Mouse (Mus musculus) stomach, postnatal 0 days (tissue): Measurements from ENCODE around the gene Sar1b. TPM values are rescaled to one million over a fixed set of nuclear protein-coding genes. Genes with fewer than 3 reads are reported as not detected.

Experiments used
- ATAC-seq: fragments of 200-750 bp; cut with Nextera tagmentation; 2 replicates; pipeline ENCODE4 v1.8.0; 2017; ENCODE audit not compliant: low FRiP score, low TSS enrichment
- DNase-seq: peaks from one replicate; pipeline ENCODE4 v3.0.0-alpha.2; 2016; ENCODE audit warnings: low spot score
- H3K27ac ChIP-seq: fragments of 300-500 bp; sonication (generic); replicated peaks from 2 replicates; pipeline ENCODE4 v1.5.1; 2014; ENCODE audit warnings: mild to moderate bottlenecking, control low read depth
- H3K27me3 ChIP-seq: fragments of 300-500 bp; sonication (generic); 2 replicates; pipeline ENCODE4 v1.6.1; 2014; ENCODE audit warnings: low read length; ENCODE audit not compliant: control insufficient read depth, insufficient read depth
- H3K36me3 ChIP-seq: fragments of 300-500 bp; sonication (generic); 2 replicates; pipeline ENCODE4 v1.6.1; 2014; ENCODE audit warnings: low read length, mixed read lengths; ENCODE audit not compliant: control insufficient read depth, insufficient read depth
- H3K4me1 ChIP-seq: fragments of 300-500 bp; sonication (generic); replicated peaks from 2 replicates; pipeline ENCODE4 v1.6.1; 2014; ENCODE audit warnings: antibody characterized with exemption; ENCODE audit not compliant: control insufficient read depth, insufficient read depth
- H3K4me2 ChIP-seq: fragments of 300-500 bp; sonication (generic); replicated peaks from 2 replicates; pipeline ENCODE4 v1.6.1; 2014; ENCODE audit warnings: low read depth, mild to moderate bottlenecking, control low read depth, moderate library complexity
- H3K4me3 ChIP-seq: fragments of 300-500 bp; sonication (generic); 2 replicates; pipeline ENCODE4 v1.5.1; 2014; ENCODE audit warnings: low read depth, low read length, control low read depth
- H3K9ac ChIP-seq: fragments of 300-500 bp; sonication (generic); 2 replicates; pipeline ENCODE4 v1.6.1; 2014; ENCODE audit warnings: mild to moderate bottlenecking, low read length, control low read depth, mixed read lengths
- H3K9me3 ChIP-seq: fragments of 300-500 bp; sonication (generic); 2 replicates; pipeline ENCODE4 v1.6.1; 2016; ENCODE audit warnings: low read length; ENCODE audit not compliant: control insufficient read depth
- CTCF ChIP-seq: IDR thresholded peaks from 2 replicates; pipeline ENCODE4 v1.5.1; 2016; ENCODE audit warnings: antibody characterized with exemption, low read depth, mild to moderate bottlenecking, moderate library complexity
- EP300 ChIP-seq: optimal IDR thresholded peaks from 2 replicates; pipeline ENCODE3; 2016; ENCODE audit warnings: antibody characterized with exemption
- WGBS: fragments of 180-500 bp; shearing (Covaris S2); extraction: QIAGEN DNeasy Blood & Tissue Kit; methylation state at CpG from one replicate; pipeline ENCODE4 v1.1.7; 2014; 5-methylcytosine and 5-hydroxymethylcytosine counted together
- polyA plus RNA-seq: library from polyadenylated mRNA; unstranded; fragments of >200 nt; fragmentation: Nextera tagmentation; extraction: Ambion mirVana; gene quantifications from 2 replicates; pipeline ENCODE4 v1.2.1, GENCODE M21; 2015

The Sar1b gene
- polyA plus RNA-seq, 1 experiment from 2014 or later, result 169 TPM

DNA sequence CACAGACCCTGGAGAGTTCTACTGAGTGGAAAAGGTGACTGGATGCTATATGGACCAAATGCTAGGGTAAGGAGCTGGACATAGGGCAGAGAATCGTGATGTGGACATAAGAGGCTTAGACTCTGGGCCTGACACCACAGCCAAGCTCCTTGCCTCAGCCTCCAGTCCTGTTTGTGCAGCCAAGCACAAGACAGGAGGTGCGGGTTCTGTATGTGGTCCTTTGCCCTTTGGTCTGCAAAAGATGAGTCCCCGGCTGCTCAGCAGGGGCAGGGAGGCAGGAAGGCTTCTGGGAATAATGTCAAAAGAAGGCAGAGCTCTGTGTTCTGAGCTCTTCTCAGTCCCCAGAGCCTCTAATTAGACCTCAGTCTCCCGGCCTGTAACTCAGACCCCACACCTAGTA lies 55.4 kb downstream of the Sar1b start:
- WGBS, result 90% methylated on average over 4 of the region's 4 CpGs
- H3K4me1 ChIP-seq, result no peaks in the 10 kb centered on the region

GRCm38 (mm10) chr11:51819964-51820363 lies 56.5 kb downstream of the Sar1b start:
- DNase-seq (peak; percentile 35), ATAC-seq (no peak)
- Histone ChIP-seq H3K27ac (no peak overlapping the region), H3K4me1 (no peaks in the 10 kb centered on the region), H3K36me3 (peaks cover 5% of the 10 kb centered on the region), H3K9ac (no peak overlapping the region), H3K4me2 (no peak overlapping the region), H3K27me3 (no peaks in the 10 kb centered on the region), H3K9me3 (no peaks in the 10 kb centered on the region), H3K4me3 (no peak overlapping the region)
- TF ChIP-seq EP300, result no peak
- TF ChIP-seq CTCF, result peak; percentile 71
- WGBS, result 70% methylated on average over 3 of the region's 3 CpGs

More for the DNA sequence above, 55.4 kb downstream of the Sar1b start:
- Histone ChIP-seq H3K27me3 (no peaks in the 10 kb centered on the region), H3K4me3 (no peak overlapping the region), H3K4me2 (no peak overlapping the region), H3K36me3 (peaks cover 5% of the 10 kb centered on the region; the same call in 1 of the 2 replicates), H3K27ac (no peak overlapping the region), H3K9ac (no peak overlapping the region), H3K9me3 (no peaks in the 10 kb centered on the region)
- no peak for TF ChIP-seq EP300
- no peak for TF ChIP-seq CTCF
- no peak for DNase-seq
- ATAC-seq, result no peak

GRCm38 (mm10) chr11:51820861-51821260 lies 57.4 kb downstream of the Sar1b start:
- H3K36me3 ChIP-seq, result peaks cover 2% of the 10 kb centered on the region
- no peaks in the 10 kb centered on the region for H3K9me3 ChIP-seq
- H3K27me3 ChIP-seq, result no peaks in the 10 kb centered on the region
- peak; percentile 79 for DNase-seq
- H3K4me3 ChIP-seq, result no peak overlapping the region
- H3K4me1 ChIP-seq, result no peaks in the 10 kb centered on the region
- peak; percentile 94 for TF ChIP-seq CTCF
- no peak for TF ChIP-seq EP300
- H3K4me2 ChIP-seq, result no peak overlapping the region
- no peak overlapping the region for H3K27ac ChIP-seq
- WGBS, result 29% methylated on average over 11 of the region's 11 CpGs
- 0 out of 2 replicates have a peak, but pooled peaks have one; percentile 24 for ATAC-seq
- no peak overlapping the region for H3K9ac ChIP-seq

DNA sequence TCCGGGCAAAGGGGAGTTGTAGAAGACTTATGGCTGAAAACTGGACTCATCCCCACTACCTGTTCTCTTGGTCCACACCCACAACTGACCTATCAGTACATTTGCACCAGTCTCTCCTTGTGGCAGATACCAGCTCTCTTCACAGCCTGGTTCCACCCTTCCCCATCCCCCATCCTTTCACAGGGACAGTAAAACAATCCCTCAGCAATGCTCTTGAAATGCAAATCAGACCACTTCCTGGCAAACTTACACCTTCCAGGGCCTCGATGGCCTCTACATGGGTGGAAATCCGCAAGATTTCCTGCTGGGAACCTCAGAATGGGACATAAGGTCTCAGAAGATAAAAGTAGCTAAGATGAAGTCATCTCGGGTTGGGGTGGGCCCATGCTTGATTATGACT lies 59.2 kb downstream of the Sar1b start:
- Histone ChIP-seq H3K36me3 (peaks cover 3% of the 10 kb centered on the region), H3K9me3 (no peaks in the 10 kb centered on the region), H3K9ac (no peak overlapping the region), H3K27me3 (no peaks in the 10 kb centered on the region), H3K27ac (no peak overlapping the region), H3K4me3 (no peak overlapping the region), H3K4me2 (no peak overlapping the region), H3K4me1 (no peaks in the 10 kb centered on the region)
- WGBS, result 45% methylated on average over 4 of the region's 4 CpGs
- no peak for TF ChIP-seq EP300
- TF ChIP-seq CTCF, result no peak
- no peak for ATAC-seq
- DNase-seq, result no peak

GRCm38 (mm10) chr11:51823271-51823670 lies 59.8 kb downstream of the Sar1b start:
- Histone ChIP-seq H3K4me1 (no peaks in the 10 kb centered on the region), H3K9ac (no peak overlapping the region), H3K9me3 (no peaks in the 10 kb centered on the region), H3K36me3 (peaks cover 5% of the 10 kb centered on the region), H3K27ac (no peak overlapping the region), H3K4me2 (no peak overlapping the region), H3K4me3 (no peak overlapping the region), H3K27me3 (no peaks in the 10 kb centered on the region)
- no peak for DNase-seq
- TF ChIP-seq EP300, result no peak
- TF ChIP-seq CTCF, result no peak
- no peak for ATAC-seq
- 89% methylated on average over 11 of the region's 11 CpGs for WGBS

- Histone ChIP-seq H3K27me3 (no peaks in the 10 kb centered on the region), H3K9ac (no peak overlapping the region; the same call in 1 of the 2 replicates), H3K4me1 (no peaks in the 10 kb centered on the region), H3K9me3 (no peaks in the 10 kb centered on the region), H3K4me3 (no peak overlapping the region), H3K36me3 (peaks cover 9% of the 10 kb centered on the region), H3K27ac (no peak overlapping the region), H3K4me2 (no peak overlapping the region)
- TF ChIP-seq EP300 (no peak), CTCF (no peak)
- DNase-seq, result peak; percentile 61
- ATAC-seq, result peak; percentile 28; the same call in 1 of the 2 replicates
- 87% methylated on average over 3 of the region's 3 CpGs for WGBS
Observed at GRCm38 (mm10) chr11:51823963-51824753, 60.7 kb downstream of the Sar1b start.
